Mouse (Mus musculus) Muller cell, postnatal 12 days (primary cell): ENCODE data around the gene Usp43.

Source experiments
- DNase-seq: peaks from one replicate; pipeline ENCODE4 v3.0.0-alpha.2; 2015; ENCODE audit errors: inconsistent ontology term

Usp43 gene

GRCm38 (mm10) chr11:67921827-67922754, at the start of gene Usp43:
Gene Usp43, minus strand, starts transcription at chr11:67922153.
- peak; percentile 78 for DNase-seq

GRCm38 (mm10) chr11:67967831-67968230, 45.9 kb upstream of the Usp43 start:
- DNase-seq = no peak

GRCm38 (mm10) chr11:67965905-67966878, 44.2 kb upstream of the Usp43 start, which contains the start of gene Stx8:
Gene Stx8, plus strand, starts transcription at chr11:67966193.
- DNase-seq = peak; percentile 91

- DNase-seq = peak; percentile 73
Observed at GRCm38 (mm10) chr11:67965242-67965883, 43.4 kb upstream of the Usp43 start, which contains the start of gene Cfap52. Gene Cfap52, minus strand, starts transcription at chr11:67965651.

- no peak for DNase-seq
Observed at GRCm38 (mm10) chr11:67964110-67964509, 42.2 kb upstream of the Usp43 start.

GRCm38 (mm10) chr11:67954413-67954812, 32.5 kb upstream of the Usp43 start:
- DNase-seq = no peak

GRCm38 (mm10) chr11:67953604-67954003, 31.7 kb upstream of the Usp43 start:
- DNase-seq = no peak

GRCm38 (mm10) chr11:67949475-67949874, 27.5 kb upstream of the Usp43 start:
- no peak for DNase-seq

GRCm38 (mm10) chr11:67948229-67948628, 26.3 kb upstream of the Usp43 start:
- DNase-seq = peak; percentile 32

- no peak for DNase-seq
Observed at GRCm38 (mm10) chr11:67932156-67932555, 10.2 kb upstream of the Usp43 start.

GRCm38 (mm10) chr11:67926348-67927055, 4.5 kb upstream of the Usp43 start:
- DNase-seq = no peak

GRCm38 (mm10) chr11:67925000-67925399, 3.0 kb upstream of the Usp43 start:
- DNase-seq = no peak

GRCm38 (mm10) chr11:67923720-67924119, 1.8 kb upstream of the Usp43 start:
- no peak for DNase-seq

GRCm38 (mm10) chr11:67922755-67923125, 787 bp upstream of the Usp43 start:
- DNase-seq = peak; percentile 73

GRCm38 (mm10) chr11:67921091-67921826, 694 bp downstream of the Usp43 start:
- DNase-seq = peak; percentile 40

GRCm38 (mm10) chr11:67920226-67920960, 1.6 kb downstream of the Usp43 start:
- DNase-seq = no peak

- peak; percentile 71 for DNase-seq
Observed at GRCm38 (mm10) chr11:67919593-67919992, 2.4 kb downstream of the Usp43 start.

- no peak for DNase-seq
Observed at GRCm38 (mm10) chr11:67917126-67917525, 4.8 kb downstream of the Usp43 start.

- DNase-seq = no peak
Observed at GRCm38 (mm10) chr11:67911074-67911473, 10.9 kb downstream of the Usp43 start.
